Mouse (Mus musculus): ENCODE measurements around the gene Eef1a1.
A peak's percentile ranks its signal among the peaks of the same experiment; 100 is the strongest.
"Not testable (repeated sequence)": the region's sequence is repeated elsewhere in the genome, so short reads cannot be mapped to it uniquely, and the experiment has no call there.

Eef1a1 gene

GRCm38 (mm10) chr9:78506002-78506721, 17.2 kb upstream of the Eef1a1 start:
- no peak for DNase-seq

- DNase-seq: no peak
Observed at GRCm38 (mm10) chr9:78505223-78505622, 16.3 kb upstream of the Eef1a1 start.

GRCm38 (mm10) chr9:78504679-78505078, 15.7 kb upstream of the Eef1a1 start:
- DNase-seq: no peak

GRCm38 (mm10) chr9:78504133-78504532, 15.2 kb upstream of the Eef1a1 start:
- DNase-seq: no peak

DNA sequence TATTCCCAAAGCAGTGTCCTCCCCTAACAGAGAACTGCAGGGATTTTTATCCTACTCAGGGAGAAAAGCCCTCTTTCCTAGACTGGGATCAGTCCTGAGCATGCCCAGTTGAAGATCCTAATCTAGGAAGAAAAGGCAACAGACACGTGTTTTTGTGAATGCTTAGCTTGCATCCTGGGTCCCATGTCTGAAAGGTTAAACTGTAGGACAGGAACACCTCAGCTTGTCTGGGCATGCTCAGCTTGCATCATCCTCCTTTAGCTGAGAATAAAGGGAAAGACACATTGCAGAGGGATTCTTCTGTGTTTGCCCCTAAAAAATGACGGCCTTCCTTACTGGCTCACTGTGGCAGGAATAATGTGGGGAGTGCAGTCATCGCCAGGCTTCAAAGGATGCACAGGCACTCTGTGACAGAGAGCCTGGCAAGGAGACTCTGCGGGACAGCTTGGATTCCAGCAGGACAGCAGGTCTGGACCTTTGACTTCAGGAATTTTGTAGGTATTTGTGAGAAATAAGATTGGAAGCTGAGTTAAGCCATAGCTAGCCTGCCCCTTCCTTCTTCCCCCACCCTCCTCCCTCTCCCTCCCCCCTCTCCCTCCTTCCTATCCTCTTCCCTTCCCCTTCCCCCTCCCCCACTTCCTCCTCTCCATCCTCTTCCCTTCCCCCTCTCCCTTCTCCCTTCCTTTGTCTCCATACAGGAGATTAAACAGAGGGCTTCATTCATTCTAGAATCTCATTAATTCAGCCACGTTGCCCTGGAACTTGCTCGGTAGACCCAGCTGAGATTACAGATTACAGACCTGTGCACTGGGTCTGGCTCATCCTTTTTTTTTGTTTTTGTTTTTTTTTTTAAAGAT, 14.5 kb upstream of the Eef1a1 start:
- DNase-seq: no peak

GRCm38 (mm10) chr9:78501284-78501683, 12.3 kb upstream of the Eef1a1 start:
- no peak for DNase-seq

DNA sequence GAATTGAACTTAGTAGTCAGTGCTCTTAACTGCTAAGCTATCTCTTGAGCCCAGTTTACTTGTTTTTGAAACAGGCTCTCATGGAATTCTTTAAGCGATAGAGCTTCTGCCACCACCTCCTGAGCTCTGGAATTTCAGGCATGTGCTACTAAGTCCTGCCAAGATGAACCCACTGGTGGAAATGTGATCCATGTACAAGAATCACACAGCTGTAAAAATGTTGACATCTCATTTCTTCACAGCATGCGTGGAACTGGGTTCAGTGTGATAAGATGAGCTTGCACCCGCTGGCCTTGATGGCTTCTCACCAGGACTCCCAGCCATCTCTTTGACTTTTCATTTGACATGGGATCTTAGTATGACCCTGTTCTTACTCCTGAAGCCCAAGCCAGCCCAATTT, 11.4 kb upstream of the Eef1a1 start:
- DNase-seq: no peak

GRCm38 (mm10) chr9:78493171-78493570, 4.2 kb upstream of the Eef1a1 start:
- DNase-seq: no peak

DNA sequence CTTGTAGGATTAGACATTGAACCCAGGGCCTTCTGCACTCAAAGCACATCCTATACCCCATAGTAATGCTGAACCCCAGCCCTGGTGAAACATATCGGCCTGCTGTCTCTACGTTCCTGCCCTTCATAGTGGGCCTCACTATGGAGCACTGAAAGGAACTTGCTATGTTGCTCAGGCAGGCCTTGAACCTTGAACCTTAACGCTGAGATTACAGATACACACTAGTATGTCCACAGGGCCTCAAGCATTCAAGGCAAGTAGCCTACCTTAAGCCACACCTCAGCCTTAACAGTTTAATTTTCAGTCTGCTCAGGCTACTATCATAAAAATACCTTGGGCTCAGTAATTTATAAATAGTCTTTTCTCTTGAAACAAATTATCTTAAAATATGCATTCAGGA, 3.3 kb upstream of the Eef1a1 start:
- DNase-seq: no peak

GRCm38 (mm10) chr9:78491169-78491568, 2.2 kb upstream of the Eef1a1 start:
- no peak for DNase-seq

DNA sequence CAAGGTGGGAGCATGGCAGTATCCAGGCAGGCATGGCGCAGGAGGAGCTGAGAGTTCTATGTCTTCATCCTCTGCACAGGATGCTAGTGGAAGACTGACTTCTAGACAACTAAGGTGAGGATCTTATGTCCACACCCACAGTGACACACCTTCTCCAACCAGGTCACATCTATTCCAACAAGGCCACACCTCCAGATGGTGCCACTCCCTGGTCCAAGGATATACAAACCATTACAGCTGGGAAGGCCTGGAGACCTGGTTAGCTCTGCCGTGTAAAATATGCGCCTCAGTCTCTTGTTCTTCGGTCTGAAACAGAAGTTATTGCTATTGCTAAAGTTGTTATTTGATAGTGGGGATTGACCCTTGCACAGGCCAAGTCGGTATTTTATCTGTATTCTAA, 930 bp downstream of the Eef1a1 start:
- not testable (repeated sequence) for DNase-seq

- no peak for DNase-seq
Observed at GRCm38 (mm10) chr9:78484660-78485059, 4.3 kb downstream of the Eef1a1 start.

- DNase-seq: no peak
Observed at GRCm38 (mm10) chr9:78482386-78482785, 6.6 kb downstream of the Eef1a1 start.

- peak; percentile 98 for DNase-seq
Observed at GRCm38 (mm10) chr9:78481423-78482331, 7.3 kb downstream of the Eef1a1 start.

DNA sequence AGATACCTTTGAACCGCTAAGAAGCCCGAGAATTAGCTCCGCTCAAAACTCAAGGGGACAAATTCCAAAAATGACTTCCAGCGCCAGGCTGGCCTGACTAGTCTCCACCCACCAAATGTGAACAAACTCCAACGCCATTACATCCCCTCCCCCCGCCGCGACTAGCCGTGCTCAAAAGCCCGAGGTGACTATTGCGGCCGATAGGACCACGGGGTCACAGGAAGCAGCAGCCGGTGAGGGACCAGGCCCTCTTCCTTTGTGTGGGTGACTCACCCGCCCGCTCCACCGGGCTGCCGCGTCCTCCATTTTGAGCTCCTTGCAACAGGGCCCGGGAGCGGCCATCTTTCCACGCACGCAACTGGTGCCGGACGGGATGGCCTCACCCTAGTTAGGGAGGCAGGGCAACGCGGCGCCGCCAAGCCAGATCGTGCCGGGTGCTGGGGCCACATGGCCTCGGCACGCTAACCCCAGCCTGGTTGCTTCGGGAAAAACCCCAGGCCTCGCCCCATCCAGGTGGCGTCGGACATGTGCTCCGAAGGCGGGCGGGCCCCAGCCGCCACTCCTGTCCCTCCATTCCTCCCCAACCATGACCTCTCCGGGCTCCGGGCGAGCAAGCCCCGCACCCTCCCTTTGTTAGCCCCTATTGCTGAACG, 8.1 kb downstream of the Eef1a1 start:
- DNase-seq: peak; percentile 81

DNA sequence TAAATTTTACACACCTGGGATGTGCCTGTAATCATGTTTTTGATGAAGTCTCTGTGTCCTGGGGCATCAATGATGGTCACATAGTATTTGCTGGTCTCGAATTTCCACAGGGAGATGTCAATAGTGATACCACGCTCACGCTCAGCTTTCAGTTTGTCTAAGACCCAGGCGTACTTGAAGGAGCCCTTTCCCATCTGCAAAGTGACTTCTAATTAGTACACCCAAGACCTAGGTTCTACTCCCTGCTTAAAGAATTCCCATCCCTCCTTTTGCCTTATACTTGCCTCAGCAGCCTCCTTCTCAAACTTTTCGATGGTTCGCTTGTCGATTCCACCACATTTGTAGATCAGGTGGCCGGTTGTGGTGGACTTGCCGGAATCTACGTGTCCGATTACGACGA, 8.7 kb downstream of the Eef1a1 start:
- not testable (repeated sequence) for DNase-seq

DNA sequence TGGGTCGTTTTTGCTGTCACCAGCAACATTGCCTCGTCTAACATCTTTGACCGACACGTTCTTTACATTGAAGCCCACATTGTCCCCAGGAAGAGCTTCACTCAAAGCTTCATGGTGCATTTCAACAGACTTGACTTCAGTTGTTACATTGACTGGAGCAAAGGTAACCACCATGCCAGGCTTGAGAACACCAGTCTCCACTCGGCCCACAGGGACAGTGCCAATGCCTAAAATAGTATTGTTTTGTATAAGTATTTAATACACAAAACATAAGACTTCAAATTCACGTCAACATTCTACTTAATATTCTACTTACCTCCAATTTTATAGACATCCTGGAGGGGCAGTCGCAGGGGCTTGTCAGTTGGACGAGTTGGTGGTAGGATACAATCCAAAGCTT, 9.6 kb downstream of the Eef1a1 start:
- DNase-seq: not testable (repeated sequence)

DNA sequence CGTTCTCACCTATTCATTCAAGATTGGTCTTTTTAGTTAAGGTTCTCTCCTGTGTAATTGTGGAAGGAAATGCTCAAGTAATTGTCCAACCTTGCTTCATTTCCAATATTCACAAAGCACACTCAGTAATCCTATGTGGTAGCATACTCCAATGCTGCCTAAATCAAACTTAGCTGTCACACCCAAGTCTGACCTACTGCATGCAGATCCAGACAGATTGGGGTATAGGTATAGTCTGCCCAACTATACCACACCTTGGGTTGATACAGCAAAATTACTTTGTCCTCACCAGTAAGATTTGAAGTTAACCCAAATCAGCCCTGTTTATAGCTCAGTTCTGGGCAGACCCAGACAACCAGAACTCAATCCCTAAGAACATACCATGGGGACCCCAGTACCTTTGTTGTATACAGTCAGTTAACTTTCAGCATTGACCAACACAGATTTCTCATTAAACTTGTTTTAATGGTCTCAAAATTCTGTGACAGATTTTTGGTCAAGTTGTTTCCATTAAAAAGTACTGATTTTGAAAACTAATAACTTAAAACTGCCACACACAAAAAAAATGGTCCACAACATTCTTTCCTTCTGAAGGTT, 10.8 kb downstream of the Eef1a1 start:
- not testable (repeated sequence) for DNase-seq

DNA sequence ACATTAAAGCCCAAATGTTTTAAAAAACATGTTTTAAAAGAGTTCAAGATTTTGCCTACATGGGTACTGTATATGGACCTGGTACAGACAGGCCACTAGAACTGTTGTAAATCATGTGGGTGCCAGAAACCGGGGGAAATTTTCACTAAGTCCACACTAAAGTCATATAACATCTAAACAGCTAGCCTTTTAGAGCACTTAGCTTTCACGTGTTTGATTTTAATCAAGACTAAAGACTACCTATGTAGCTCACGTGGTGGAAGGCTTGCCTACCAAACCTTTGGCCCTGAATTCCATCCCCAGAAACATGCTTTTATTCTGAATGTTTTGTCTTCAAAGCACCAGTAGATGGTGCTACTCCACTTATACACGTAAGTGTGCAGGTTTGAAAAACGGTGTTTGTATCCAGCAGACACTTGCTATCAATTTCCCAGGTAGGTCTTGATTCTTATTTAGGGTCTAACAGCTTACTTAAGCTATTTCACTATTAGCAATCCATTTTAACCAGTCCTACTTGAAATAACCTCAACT, 11.9 kb downstream of the Eef1a1 start:
- peak; percentile 23 for DNase-seq

DNA sequence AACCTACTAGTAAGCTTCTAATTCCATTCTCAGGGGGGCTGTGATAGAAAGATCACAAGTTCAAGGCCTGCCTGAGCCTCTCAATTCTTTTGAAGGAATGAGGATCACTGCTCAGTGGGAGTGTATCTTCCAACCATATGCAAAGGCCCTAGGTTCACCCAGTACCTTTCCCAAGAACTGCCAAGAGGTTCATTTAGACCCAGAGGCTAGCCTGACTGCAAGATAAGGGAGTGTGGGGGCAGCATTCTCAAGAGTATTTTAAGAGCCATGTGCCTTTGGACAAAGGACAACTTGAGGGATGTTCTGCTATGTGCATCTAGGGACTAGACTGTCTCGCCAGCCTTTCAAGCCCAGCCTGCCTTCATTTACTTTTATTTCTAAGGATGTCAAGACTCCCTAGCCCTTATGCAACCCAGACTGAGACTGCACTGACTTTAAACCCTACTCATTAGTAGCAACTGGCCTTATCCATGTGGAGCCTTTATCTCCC, 12.4 kb downstream of the Eef1a1 start:
- DNase-seq: no peak

- DNase-seq: no peak
Observed at GRCm38 (mm10) chr9:78475873-78476272, 13.1 kb downstream of the Eef1a1 start.

GRCm38 (mm10) chr9:78475383-78475780, 13.6 kb downstream of the Eef1a1 start:
- DNase-seq: no peak
